Mouse (Mus musculus): ENCODE measurements around the gene Klk1b4. TPM values are rescaled to one million over a fixed set of nuclear protein-coding genes. Genes with fewer than 3 reads are reported as not detected.

Klk1b4 gene
- total RNA-seq, 2 experiments from 2014 or later = not detected

DNA sequence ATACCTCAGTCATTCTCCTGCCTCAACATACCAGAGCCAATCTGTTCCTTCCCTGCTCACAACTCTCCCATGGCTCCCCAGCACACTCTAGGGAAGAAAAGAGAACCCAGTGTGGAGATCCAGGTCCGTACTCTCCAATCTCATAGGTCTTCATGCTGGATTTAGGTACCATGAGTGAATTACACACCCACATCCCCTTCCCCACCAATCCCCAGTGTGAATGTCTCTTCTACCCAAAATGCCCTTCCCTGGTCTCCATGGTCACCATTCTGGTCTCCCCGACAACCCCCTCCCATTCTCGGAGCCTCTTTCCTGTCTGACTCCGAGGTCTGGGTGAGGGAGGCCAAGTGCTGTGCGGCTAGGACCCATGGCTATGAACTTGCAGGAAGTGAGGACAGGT lies 53.9 kb downstream of the Klk1b4 start, which contains the start of gene Gm15517:
Gene Gm15517 (plus strand): TSS at position 301 of the 400 bp plus-strand sequence.
- TF ChIP-seq CTCF (IDR thresholded peaks at IDR 0.05) = no peak
- H3K27ac ChIP-seq = no peak within 1 kb of the TSS
- intact Hi-C loops (cut with DNase I) = no loop called here

More for the DNA sequence above, 53.9 kb downstream of the Klk1b4 start, which contains the start of gene Gm15517:
- no peak within 1 kb of the TSS for H3K4me3 ChIP-seq
- no peak for DNase-seq (ENCODE audit: extremely low spot score in 1 of 2, low spot score in 2 of 2)

Other genes starting within 250 kb of the Klk1b4 start
- gene Klk1b1, start 240.7 kb upstream of the Klk1b4 start, total RNA-seq (2021) = not detected
- gene Klk1b9, start 231.4 kb upstream of the Klk1b4 start, total RNA-seq (2021) = not detected
- gene Klk1b11, start 211.6 kb upstream of the Klk1b4 start, total RNA-seq (2021) = not detected
- gene Klk1b26, start 195.3 kb upstream of the Klk1b4 start, total RNA-seq (2021) = not detected
- not detected for gene Klk1b27, start 155.1 kb upstream of the Klk1b4 start, total RNA-seq (2021)
- not detected for gene Klk1b21, start 105.1 kb upstream of the Klk1b4 start, total RNA-seq (2021)
- not detected for gene Klk1b22, start 94.8 kb upstream of the Klk1b4 start, total RNA-seq (2021)
- not detected for gene Klk1b16, start 70.7 kb upstream of the Klk1b4 start, total RNA-seq (2021)
- not detected for gene Klk1b24, start 19.2 kb upstream of the Klk1b4 start, total RNA-seq (2021)
- not detected for gene Klk1b3, start 9.2 kb upstream of the Klk1b4 start, total RNA-seq (2021)
- not detected for gene Klk1b5, start 8.5 kb downstream of the Klk1b4 start, total RNA-seq (2021)
- not detected for gene Klk1, start 17.9 kb downstream of the Klk1b4 start, total RNA-seq (2021)
- not detected for gene Gm36864, start 28.7 kb downstream of the Klk1b4 start, total RNA-seq (2021)
- gene 1700028J19Rik, start 39.3 kb downstream of the Klk1b4 start, total RNA-seq (2021) = 1 to 10 TPM; 1.2 to 1.3 TPM
- gene 2410002F23Rik, start 39.3 kb downstream of the Klk1b4 start, total RNA-seq (2021) = 10 to 100 TPM; 70.1 to 80.9 TPM
- not detected for gene Acp4, start 49.9 kb downstream of the Klk1b4 start, total RNA-seq (2021)
- gene Gm15517, start 54.0 kb downstream of the Klk1b4 start, total RNA-seq (2021) = not detected
- gene Clec11a, start 99.5 kb downstream of the Klk1b4 start, total RNA-seq (2021) = 1 to 10 TPM; 4.3 TPM
- gene Shank1, start 102.8 kb downstream of the Klk1b4 start, total RNA-seq (2021) = 100 to 1,000 TPM; 637 to 705 TPM
- gene Syt3, start 176.7 kb downstream of the Klk1b4 start, total RNA-seq (2021) = 10 to 100 TPM; 59.5 to 63.7 TPM
- 1 to 10 TPM; 1.5 to 2.7 TPM for gene 1700008O03Rik, start 178.4 kb downstream of the Klk1b4 start, total RNA-seq (2021)
- gene Lrrc4b, start 221.6 kb downstream of the Klk1b4 start, total RNA-seq (2021) = 100 to 1,000 TPM; 278 to 294 TPM

All from left cerebral cortex, adult 2 months (tissue).